Mouse (Mus musculus) forebrain, embryonic 16.5 days (tissue): ENCODE measurements around the gene Tmtc1. TPM values are rescaled to one million over a fixed set of nuclear protein-coding genes. Genes with fewer than 3 reads are reported as not detected.
A peak's percentile ranks its signal among the peaks of the same experiment; 100 is the strongest.

Experiments used
- ATAC-seq: fragments of 200-750 bp; cut with Nextera tagmentation; 2 replicates; pipeline ENCODE4 v1.8.0; 2017; ENCODE audit warnings: mild to moderate bottlenecking, moderate library complexity
- H3K27ac ChIP-seq: fragments of 300-500 bp; sonication (generic); 2 replicates; pipeline ENCODE4 v1.5.1; 2014; ENCODE audit warnings: low read length, control low read depth
- H3K27me3 ChIP-seq: fragments of 300-500 bp; sonication (generic); replicated peaks from 2 replicates; pipeline ENCODE4 v1.6.1; 2014; ENCODE audit warnings: low read length; ENCODE audit not compliant: control insufficient read depth, insufficient read depth
- H3K36me3 ChIP-seq: fragments of 300-500 bp; sonication (generic); 2 replicates; pipeline ENCODE4 v1.6.1; 2014; ENCODE audit not compliant: control insufficient read depth, insufficient read depth
- H3K4me1 ChIP-seq: fragments of 300-500 bp; sonication (generic); replicated peaks from 2 replicates; pipeline ENCODE4 v1.6.1; 2014; ENCODE audit warnings: low read length; ENCODE audit not compliant: control insufficient read depth, insufficient read depth
- H3K4me2 ChIP-seq: fragments of 300-500 bp; sonication (generic); 2 replicates; pipeline ENCODE4 v1.6.1; 2014; ENCODE audit warnings: mild to moderate bottlenecking, low read length, control low read depth
- H3K4me3 ChIP-seq: fragments of 300-500 bp; sonication (generic); replicated peaks from 2 replicates; pipeline ENCODE4 v1.5.1; 2014; ENCODE audit warnings: mild to moderate bottlenecking, low read length, control low read depth
- H3K9ac ChIP-seq: fragments of 300-500 bp; sonication (generic); replicated peaks from 2 replicates; pipeline ENCODE4 v1.6.1; 2014; ENCODE audit warnings: low read depth, low read length, control low read depth
- H3K9me3 ChIP-seq: fragments of 300-500 bp; sonication (generic); 2 replicates; pipeline ENCODE4 v1.6.1; 2016; ENCODE audit warnings: low read length; ENCODE audit not compliant: control insufficient read depth
- WGBS: fragments of 180-500 bp; shearing (Covaris S2); extraction: QIAGEN DNeasy Blood & Tissue Kit; methylation state at CpG from one replicate; pipeline ENCODE4 v1.1.7; 2014; 5-methylcytosine and 5-hydroxymethylcytosine counted together
- polyA plus RNA-seq: library from polyadenylated mRNA; unstranded; fragments of >200 nt; fragmentation: Nextera tagmentation; extraction: Ambion mirVana; gene quantifications from 2 replicates; pipeline ENCODE4 v1.2.1, GENCODE M21; 2015

Gene Tmtc1
- polyA plus RNA-seq, 1 experiment from 2014 or later = 3.9 TPM

- no peaks in the 10 kb centered on the region for H3K4me1 ChIP-seq
- no peaks in the 10 kb centered on the region for H3K27me3 ChIP-seq
- no peak for ATAC-seq
- no peak overlapping the region for H3K4me3 ChIP-seq
- no peaks in the 10 kb centered on the region for H3K36me3 ChIP-seq
- no peaks in the 10 kb centered on the region for H3K9me3 ChIP-seq
- no peak overlapping the region for H3K4me2 ChIP-seq
- H3K27ac ChIP-seq = no peak overlapping the region
- no peak overlapping the region for H3K9ac ChIP-seq
- 76% methylated on average over 3 of the region's 3 CpGs for WGBS
These were observed 209.9 kb downstream of the Tmtc1 start for GRCm38 (mm10) chr6:148234105-148234828.

GRCm38 (mm10) chr6:148227542-148227941 lies 216.6 kb downstream of the Tmtc1 start:
- Histone ChIP-seq H3K36me3 (no peaks in the 10 kb centered on the region), H3K9ac (no peak overlapping the region), H3K4me3 (no peak overlapping the region), H3K9me3 (no peaks in the 10 kb centered on the region), H3K4me2 (no peak overlapping the region), H3K27me3 (no peaks in the 10 kb centered on the region), H3K27ac (no peak overlapping the region), H3K4me1 (no peaks in the 10 kb centered on the region)
- ATAC-seq = no peak
- WGBS = 50% methylated on average over 3 of the region's 3 CpGs

- ATAC-seq = no peak
These were observed 221.5 kb downstream of the Tmtc1 start for GRCm38 (mm10) chr6:148222686-148223085.

GRCm38 (mm10) chr6:148218235-148219076 lies 225.7 kb downstream of the Tmtc1 start:
- 89% methylated on average over 2 of the region's 2 CpGs for WGBS

More at GRCm38 (mm10) chr6:148222686-148223085, 221.5 kb downstream of the Tmtc1 start:
- no peak overlapping the region for H3K4me3 ChIP-seq
- H3K9me3 ChIP-seq = no peaks in the 10 kb centered on the region
- H3K9ac ChIP-seq = no peak overlapping the region
- H3K27ac ChIP-seq = no peak overlapping the region
- 79% methylated on average over 2 of the region's 2 CpGs for WGBS
- H3K27me3 ChIP-seq = no peaks in the 10 kb centered on the region
- no peaks in the 10 kb centered on the region for H3K4me1 ChIP-seq
- no peaks in the 10 kb centered on the region for H3K36me3 ChIP-seq
- no peak overlapping the region for H3K4me2 ChIP-seq

GRCm38 (mm10) chr6:148216752-148217151 lies 227.4 kb downstream of the Tmtc1 start:
- H3K4me1 ChIP-seq = peaks cover 7% of the 10 kb centered on the region
- no peak overlapping the region for H3K4me3 ChIP-seq
- no peak overlapping the region for H3K27ac ChIP-seq
- no peaks in the 10 kb centered on the region for H3K36me3 ChIP-seq
- no peaks in the 10 kb centered on the region for H3K27me3 ChIP-seq
- H3K9ac ChIP-seq = no peak overlapping the region
- 92% methylated on average over 4 of the region's 4 CpGs for WGBS
- no peak for ATAC-seq
- no peak overlapping the region for H3K4me2 ChIP-seq
- H3K9me3 ChIP-seq = no peaks in the 10 kb centered on the region

More at GRCm38 (mm10) chr6:148218235-148219076, 225.7 kb downstream of the Tmtc1 start:
- Histone ChIP-seq H3K36me3 (no peaks in the 10 kb centered on the region), H3K9me3 (no peaks in the 10 kb centered on the region), H3K27me3 (no peaks in the 10 kb centered on the region), H3K4me3 (no peak overlapping the region), H3K4me1 (0 out of 2 replicates have a peak, but pooled peaks cover 2% of the 10 kb centered on the region), H3K4me2 (no peak overlapping the region), H3K9ac (no peak overlapping the region), H3K27ac (no peak overlapping the region)
- no peak for ATAC-seq

GRCm38 (mm10) chr6:148214765-148215164 lies 229.4 kb downstream of the Tmtc1 start:
- no peaks in the 10 kb centered on the region for H3K36me3 ChIP-seq
- WGBS = 5% methylated on average over 5 of the region's 5 CpGs
- no peak overlapping the region for H3K27ac ChIP-seq
- H3K27me3 ChIP-seq = no peaks in the 10 kb centered on the region
- peaks cover 11% of the 10 kb centered on the region for H3K4me1 ChIP-seq
- no peak overlapping the region for H3K4me3 ChIP-seq
- no peaks in the 10 kb centered on the region for H3K9me3 ChIP-seq
- no peak for ATAC-seq
- no peak overlapping the region for H3K9ac ChIP-seq
- no peak overlapping the region for H3K4me2 ChIP-seq

GRCm38 (mm10) chr6:148211897-148212680 lies 232.1 kb downstream of the Tmtc1 start, which contains the start of gene Ergic2:
Ergic2 (minus strand) TSS chr6:148212374.
- peak within 1 kb of the TSS; percentile 97 for H3K9ac ChIP-seq
- H3K27ac ChIP-seq = peak within 1 kb of the TSS; percentile 80
- no peaks in the 10 kb centered on the region for H3K9me3 ChIP-seq
- H3K4me1 ChIP-seq = peaks cover 11% of the 10 kb centered on the region
- H3K4me2 ChIP-seq = peak within 1 kb of the TSS; percentile 85
- under 1% methylated on average over 60 of the region's 61 CpGs for WGBS
- ATAC-seq = peak; percentile 99
- H3K36me3 ChIP-seq = no peaks in the 10 kb centered on the region
- peak within 1 kb of the TSS; percentile 98 for H3K4me3 ChIP-seq
- H3K27me3 ChIP-seq = no peaks in the 10 kb centered on the region

- no peaks in the 10 kb centered on the region for H3K9me3 ChIP-seq
- WGBS = under 1% methylated on average over 51 of the region's 51 CpGs
These were observed 232.8 kb downstream of the Tmtc1 start for GRCm38 (mm10) chr6:148211391-148211876.

More at GRCm38 (mm10) chr6:148211391-148211876, 232.8 kb downstream of the Tmtc1 start:
- peak; percentile 47 for ATAC-seq
- Histone ChIP-seq H3K4me1 (peaks cover 11% of the 10 kb centered on the region), H3K36me3 (no peaks in the 10 kb centered on the region), H3K27ac (peak overlapping the region; percentile 80), H3K4me3 (peak overlapping the region; percentile 98), H3K27me3 (no peaks in the 10 kb centered on the region), H3K4me2 (peak overlapping the region; percentile 85), H3K9ac (peak overlapping the region; percentile 97)
